9 mouse cellular contexts compared by ENCODE assay signal in genomic region chr12:72407721-72408110, GRCm38 (mm10). TPM values are rescaled to one million over a fixed set of nuclear protein-coding genes. Genes with fewer than 3 reads are reported as not detected.
A peak's percentile ranks its signal among the peaks of the same experiment; 100 is the strongest.
DNase-seq lines count a peak whose midpoint lies in the region; ATAC-seq lines count a peak whose summit lies in the region.
"Had no signal": no experiment of that assay in that cellular context is flagged by ENCODE, and none has a peak within 500 bp of the region (broad histone marks: within the 10 kb centered on the region; RNA-seq: fewer than 3 reads in every experiment).

No protein-coding gene starts in this region.

- peaks cover 13% of the 10 kb centered on the region; the same call in 1 of the 2 replicates for H3K4me1 ChIP-seq in kidney, embryonic 16.5 days (ENCODE audit: insufficient read depth, low read length)
- peaks cover 19% of the 10 kb centered on the region for H3K4me1 ChIP-seq in forebrain, embryonic 15.5 days
- peaks cover 7% of the 10 kb centered on the region; the same call in 1 of the 2 replicates for H3K4me1 ChIP-seq in liver, embryonic 15.5 days (replicated peaks)

- H3K9ac ChIP-seq in kidney, embryonic 16.5 days (replicated peaks; ENCODE audit: low read length): no peak overlapping the region
- H3K9ac ChIP-seq in forebrain, embryonic 15.5 days (replicated peaks): peak overlapping the region; percentile 84
- H3K9ac ChIP-seq in liver, embryonic 15.5 days: no peak overlapping the region

- H3K27ac ChIP-seq in kidney, embryonic 16.5 days (ENCODE audit: low read length): no peak overlapping the region
- peak overlapping the region; percentile 79; the same call in 1 of the 2 replicates for H3K27ac ChIP-seq in forebrain, embryonic 15.5 days (replicated peaks)
- no peak overlapping the region for H3K27ac ChIP-seq in liver, embryonic 15.5 days (replicated peaks)

- peak overlapping the region; percentile 64 for H3K4me3 ChIP-seq in kidney, embryonic 16.5 days (ENCODE audit: low read length)
- H3K4me3 ChIP-seq in forebrain, embryonic 15.5 days: peak overlapping the region; percentile 83
- peak overlapping the region; percentile 46 for H3K4me3 ChIP-seq in liver, embryonic 15.5 days (replicated peaks)

- ATAC-seq in kidney, embryonic 16.5 days (ENCODE audit: low FRiP score, low TSS enrichment): no peak
- peak; percentile 49 for ATAC-seq in forebrain, embryonic 15.5 days (replicated peaks)
- ATAC-seq in liver, embryonic 15.5 days (ENCODE audit: insufficient read depth): no peak

- intact Hi-C loops in gastrocnemius, postnatal 36 days (cut with DNase I): no loop called here

- peak overlapping the region; percentile 78 for H3K4me2 ChIP-seq in kidney, embryonic 16.5 days (replicated peaks; ENCODE audit: low read depth, low read length)
- peak overlapping the region; percentile 63 for H3K4me2 ChIP-seq in forebrain, embryonic 15.5 days (replicated peaks)
- peak overlapping the region; percentile 59 for H3K4me2 ChIP-seq in liver, embryonic 15.5 days

- DNase-seq in kidney, adult 18-20 months: no peak
- peak; percentile 43 for DNase-seq in brain, adult 2 months (ENCODE audit: low read depth, low spot score)
- no peak for DNase-seq in urinary bladder, adult 18-20 months (ENCODE audit: low spot score in 2 of 2)
- DNase-seq in gastrocnemius, postnatal 36 days: no peak
- DNase-seq in adipocyte (ENCODE audit: low spot score): no peak

- 1% methylated on average over 17 of the region's 17 CpGs for WGBS in kidney, embryonic 16.5 days
- WGBS in forebrain, embryonic 15.5 days: under 1% methylated on average over 17 of the region's 17 CpGs
- under 1% methylated on average over 17 of the region's 17 CpGs for WGBS in liver, embryonic 15.5 days (ENCODE audit: insufficient replicate concordance)

- H3K27me3 ChIP-seq in kidney, embryonic 16.5 days (ENCODE audit: insufficient read depth, low read length): peaks cover 34% of the 10 kb centered on the region
- H3K27me3 ChIP-seq in forebrain, embryonic 15.5 days: 0 out of 2 replicates have a peak, but pooled peaks cover 4% of the 10 kb centered on the region
- H3K27me3 ChIP-seq in liver, embryonic 15.5 days: peaks cover 35% of the 10 kb centered on the region

- no peaks in the 10 kb centered on the region for H3K9me3 ChIP-seq in kidney, embryonic 16.5 days (ENCODE audit: low read length)
- H3K9me3 ChIP-seq in forebrain, embryonic 15.5 days: no peaks in the 10 kb centered on the region
- H3K9me3 ChIP-seq in liver, embryonic 15.5 days (replicated peaks): no peaks in the 10 kb centered on the region

- H3K36me3 ChIP-seq in kidney, embryonic 16.5 days (ENCODE audit: insufficient read depth, low read length): no peaks in the 10 kb centered on the region
- no peaks in the 10 kb centered on the region for H3K36me3 ChIP-seq in forebrain, embryonic 15.5 days
- H3K36me3 ChIP-seq in liver, embryonic 15.5 days (replicated peaks): no peaks in the 10 kb centered on the region

RNA-seq across cellular contexts. Expression of gene Rtn1, which starts 1.1 kb away (rescaled TPM):
- 9.4 and 15.4 TPM in 2 replicates for polyA plus RNA-seq in kidney, embryonic 16.5 days (2015; fragmentation: Nextera tagmentation; extraction: Ambion mirVana)
- 2,106 and 2,212 TPM in 2 replicates for polyA plus RNA-seq in forebrain, embryonic 15.5 days (2015; fragmentation: Nextera tagmentation; extraction: Ambion mirVana)
- polyA plus RNA-seq in liver, embryonic 15.5 days (2015; fragmentation: Nextera tagmentation; extraction: Ambion mirVana): 2.0 TPM in 2 replicates
- total RNA-seq in gastrocnemius, postnatal 36 days (2021): 1 to 10 TPM; 1.0 to 1.1 TPM

RNA-seq across cellular contexts. Expression of gene Lrrc9, which starts 34.0 kb away (rescaled TPM):
- polyA plus RNA-seq in kidney, embryonic 16.5 days (2015; fragmentation: Nextera tagmentation; extraction: Ambion mirVana): 0.20 and 0.55 TPM in 2 replicates
- polyA plus RNA-seq in forebrain, embryonic 15.5 days (2015; fragmentation: Nextera tagmentation; extraction: Ambion mirVana): 3.3 and 3.9 TPM in 2 replicates
- polyA plus RNA-seq in liver, embryonic 15.5 days (2015; fragmentation: Nextera tagmentation; extraction: Ambion mirVana): 0.12 and 0.13 TPM in 2 replicates
- under 1 TPM in 1 of 2 experiments, not detected in 1; 0.23 TPM for total RNA-seq in gastrocnemius, postnatal 36 days (2021)
- polyA plus RNA-seq: large intestine, adult 2 months had no signal

Comparison
In these comparisons a context has a peak if more than half of its experiments do, and no peak if none do; other contexts are left out.
1. RNA of gene Rtn1, which starts 1.1 kb away (polyA plus RNA-seq): 2,106 to 2,212 TPM in forebrain, embryonic 15.5 days; 9.4 to 15.4 TPM in kidney, embryonic 16.5 days and 2.0 TPM in liver, embryonic 15.5 days; every median in the first group is over 100 times any median in the second.
2. Peak in every context shown above with its lines, with median percentiles within 50 percentile points of each other: H3K4me2 ChIP-seq and H3K4me3 ChIP-seq.